Mouse (Mus musculus): ENCODE data around the gene Naa40.
A peak's percentile ranks its signal among the peaks of the same experiment; 100 is the strongest.

Naa40 gene

GRCm38 (mm10) chr19:7265478-7266191 lies 24.7 kb upstream of the Naa40 start:
- DNase-seq (ENCODE audit: low read depth), result no peak

DNA sequence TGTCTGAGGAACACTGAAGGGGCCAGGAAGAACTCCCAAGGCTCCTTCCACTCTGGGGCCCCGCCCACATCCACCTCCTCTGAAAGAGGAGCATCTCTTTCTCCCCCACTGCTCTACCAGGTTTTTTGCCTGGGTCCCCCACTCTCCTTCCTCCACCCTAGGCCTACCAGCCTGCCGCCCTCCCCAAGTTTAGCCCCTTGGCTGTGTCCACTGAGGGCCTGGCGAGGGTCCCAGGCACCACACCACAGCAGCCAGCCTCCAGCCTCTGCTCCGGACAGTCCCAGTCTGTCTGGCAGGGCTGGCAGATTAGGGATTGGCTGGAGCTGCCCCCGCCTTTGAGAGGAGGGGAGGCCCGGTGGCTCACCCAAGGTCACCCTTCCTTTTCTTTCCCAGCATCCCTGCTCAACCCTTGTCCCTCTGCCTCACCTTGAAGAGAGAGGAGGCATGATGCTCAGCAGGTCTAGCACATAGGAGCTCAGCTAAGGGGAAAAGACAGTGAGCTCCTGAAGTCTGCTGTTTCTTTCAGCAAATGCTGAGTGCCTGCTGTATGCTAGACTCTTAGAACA lies 23.9 kb upstream of the Naa40 start:
- no peak for DNase-seq (ENCODE audit: low read depth)

- peak; percentile 91 for DNase-seq (ENCODE audit: low read depth)
These were observed 23.2 kb upstream of the Naa40 start for GRCm38 (mm10) chr19:7264088-7264765.

- DNase-seq (ENCODE audit: low read depth), result no peak
These were observed 21.6 kb upstream of the Naa40 start for GRCm38 (mm10) chr19:7262592-7262991.

GRCm38 (mm10) chr19:7261964-7262363 lies 21.0 kb upstream of the Naa40 start:
- no peak for DNase-seq (ENCODE audit: low read depth)

- no peak for DNase-seq (ENCODE audit: low read depth)
These were observed 20.5 kb upstream of the Naa40 start for GRCm38 (mm10) chr19:7261476-7261875.

GRCm38 (mm10) chr19:7257881-7258280 lies 16.9 kb upstream of the Naa40 start:
- DNase-seq (ENCODE audit: low read depth), result no peak

GRCm38 (mm10) chr19:7246021-7246420 lies 5.0 kb upstream of the Naa40 start:
- no peak for DNase-seq (ENCODE audit: low read depth)

GRCm38 (mm10) chr19:7240291-7240690 lies 692 bp downstream of the Naa40 start:
- peak; percentile 46 for DNase-seq (ENCODE audit: low read depth)

GRCm38 (mm10) chr19:7239574-7239973 lies 1.4 kb downstream of the Naa40 start:
- DNase-seq (ENCODE audit: low read depth), result no peak

GRCm38 (mm10) chr19:7236742-7237141 lies 4.2 kb downstream of the Naa40 start:
- DNase-seq (ENCODE audit: low read depth), result no peak

DNA sequence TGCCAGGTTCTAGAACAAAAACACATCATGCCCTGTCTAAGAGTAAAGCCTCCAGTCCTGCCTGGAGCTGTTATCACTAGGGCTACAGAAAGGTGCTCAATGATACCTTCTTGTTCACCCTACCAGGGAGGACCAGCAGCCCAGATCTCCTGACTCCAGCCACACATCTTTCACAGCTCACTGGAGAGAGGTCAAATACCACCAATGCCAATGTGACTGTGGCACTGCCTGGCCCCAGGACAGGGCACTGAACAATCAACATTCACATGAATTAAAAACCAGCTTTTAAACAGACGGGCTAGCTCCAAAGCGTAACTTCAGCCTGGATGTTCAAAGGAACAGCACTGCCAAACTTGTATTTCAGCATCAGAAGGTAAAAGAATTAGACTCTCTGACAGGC lies 5.0 kb downstream of the Naa40 start:
- no peak for DNase-seq (ENCODE audit: low read depth)

GRCm38 (mm10) chr19:7235461-7235860 lies 5.5 kb downstream of the Naa40 start:
- DNase-seq (ENCODE audit: low read depth), result no peak

DNA sequence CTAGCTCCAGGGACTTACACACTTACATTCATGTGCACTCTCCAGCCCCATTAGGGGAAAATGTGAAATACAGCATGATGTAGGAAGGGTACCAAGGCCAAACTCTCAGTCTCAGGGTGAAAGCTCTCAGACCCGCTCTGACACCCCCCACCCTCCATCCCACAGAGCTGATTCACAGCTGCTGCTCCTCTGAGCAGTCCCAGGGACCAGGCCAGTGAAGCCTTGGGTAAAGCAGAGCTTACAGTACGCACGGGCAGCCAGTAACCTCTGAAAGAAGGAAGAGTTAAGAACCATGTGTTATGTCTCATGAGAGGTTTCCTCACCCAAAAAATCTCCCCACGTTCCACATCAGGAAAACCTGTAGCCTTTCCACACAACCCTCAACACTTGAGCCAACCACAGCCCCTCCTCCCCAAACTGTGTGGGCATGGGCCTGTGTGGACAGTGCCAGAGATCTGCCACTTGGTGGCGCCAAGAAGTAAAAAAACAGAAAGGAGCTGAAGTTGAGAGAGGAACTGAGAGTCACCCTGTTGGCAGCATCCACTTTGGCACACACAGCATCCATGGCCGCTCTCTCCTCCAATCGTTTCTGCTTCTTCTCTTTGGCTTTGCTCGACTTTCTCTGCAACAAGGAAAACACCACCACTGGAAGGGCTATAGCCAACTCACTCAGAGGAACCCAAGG lies 6.3 kb downstream of the Naa40 start:
- DNase-seq (ENCODE audit: low read depth), result peak; percentile 87

GRCm38 (mm10) chr19:7226511-7226914 lies 14.5 kb downstream of the Naa40 start:
- no peak for DNase-seq (ENCODE audit: low read depth)

- no peak for DNase-seq (ENCODE audit: low read depth)
These were observed 15.8 kb downstream of the Naa40 start for GRCm38 (mm10) chr19:7225096-7225690.

DNA sequence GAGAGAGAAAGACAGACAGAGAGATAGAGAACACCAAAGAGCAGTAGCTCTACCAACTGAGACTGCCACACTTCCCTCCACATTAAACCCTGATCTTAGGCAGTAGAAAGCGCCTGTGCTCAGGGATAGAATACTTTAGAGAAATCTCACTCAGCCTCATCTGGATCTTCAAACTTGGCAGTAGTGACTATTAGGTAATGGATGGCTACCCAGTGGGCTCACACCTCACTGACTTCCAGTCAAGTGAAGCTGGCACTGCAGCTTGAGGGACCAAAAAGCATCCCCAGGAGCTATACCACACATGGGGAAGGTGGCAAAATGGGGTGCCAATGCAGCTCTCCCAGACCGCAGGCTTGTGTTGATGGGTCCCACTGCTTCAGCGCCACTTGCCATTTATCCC lies 16.7 kb downstream of the Naa40 start:
- DNase-seq (ENCODE audit: low read depth), result no peak

DNA sequence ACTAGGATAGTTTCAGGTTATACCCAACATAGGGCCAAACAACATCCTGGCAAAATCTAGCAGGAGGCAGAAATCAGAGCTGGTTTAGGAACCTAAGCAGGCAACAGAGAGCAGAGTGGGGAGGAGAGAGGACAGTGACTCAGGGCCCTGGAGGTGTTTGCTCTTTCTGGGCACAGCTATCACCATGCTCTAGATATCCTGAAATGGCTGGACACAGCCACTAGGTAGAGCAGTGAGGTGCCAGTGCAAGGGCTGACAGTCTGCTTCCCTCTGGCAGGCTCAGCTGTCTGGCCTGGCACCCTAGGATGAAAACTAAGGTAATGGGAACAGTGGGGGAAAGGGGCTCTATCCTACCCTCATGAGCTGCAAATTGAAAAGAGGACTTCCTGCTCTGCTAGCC lies 17.5 kb downstream of the Naa40 start:
- DNase-seq (ENCODE audit: low read depth), result no peak

DNA sequence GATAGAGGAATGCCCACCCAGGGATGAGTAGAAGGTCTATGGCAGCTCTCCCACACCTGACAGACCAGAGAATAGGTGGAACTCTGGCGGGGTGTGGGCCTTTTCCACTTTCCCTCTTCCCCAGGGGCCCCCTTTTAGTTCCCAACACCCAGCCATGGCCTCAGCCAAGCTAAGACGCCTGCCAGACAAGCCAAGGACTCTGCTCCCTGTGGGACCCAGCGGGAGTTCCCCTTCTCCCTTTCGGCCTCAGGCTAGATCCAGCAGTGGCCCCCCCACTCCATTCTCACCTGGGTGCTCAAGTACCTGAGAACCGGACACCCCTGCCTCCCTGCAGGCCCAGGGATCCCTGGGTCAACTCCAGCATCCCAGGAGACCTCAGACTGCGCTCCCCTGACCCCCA lies 18.8 kb downstream of the Naa40 start:
- DNase-seq (ENCODE audit: low read depth), result no peak

GRCm38 (mm10) chr19:7218753-7219152 lies 22.2 kb downstream of the Naa40 start:
- DNase-seq (ENCODE audit: low read depth), result no peak

GRCm38 (mm10) chr19:7217926-7218267 lies 23.1 kb downstream of the Naa40 start:
- no peak for DNase-seq (ENCODE audit: low read depth)

- peak; percentile 94 for DNase-seq (ENCODE audit: low read depth)
These were observed 23.6 kb downstream of the Naa40 start, which contains the start of gene Cox8a for GRCm38 (mm10) chr19:7217162-7217925. Gene Cox8a (minus strand): TSS chr19:7217616.
